Mouse (Mus musculus) intestine, embryonic 16.5 days (tissue): ENCODE results near the gene Eif4e3. TPM values are rescaled to one million over a fixed set of nuclear protein-coding genes. Genes with fewer than 3 reads are reported as not detected.

Source experiments
- polyA plus RNA-seq: library from polyadenylated mRNA; unstranded; fragments of >200 nt; fragmentation: Nextera tagmentation; extraction: Ambion mirVana; gene quantifications from 2 replicates; pipeline ENCODE4 v1.2.1, GENCODE M21; 2015

Gene Eif4e3
- polyA plus RNA-seq, 1 experiment from 2014 or later: 10.1 TPM

Other genes with a start within 250 kb of the Eif4e3 start
- gene Foxp1, start 144.1 kb downstream of the Eif4e3 start, polyA plus RNA-seq: 74.8 and 74.9 TPM in 2 replicates
- gene Gm20696, start within 50 bp of the Eif4e3 start, polyA plus RNA-seq: 1.7 and 2.4 TPM in 2 replicates
- gene Gpr27, start 25.9 kb upstream of the Eif4e3 start, polyA plus RNA-seq: 1.2 TPM in 2 replicates
- gene Prok2, start 59.6 kb upstream of the Eif4e3 start, polyA plus RNA-seq: not detected in 2 replicates